Mouse (Mus musculus): ENCODE data around the gene Bbs9.

The Bbs9 gene

DNA sequence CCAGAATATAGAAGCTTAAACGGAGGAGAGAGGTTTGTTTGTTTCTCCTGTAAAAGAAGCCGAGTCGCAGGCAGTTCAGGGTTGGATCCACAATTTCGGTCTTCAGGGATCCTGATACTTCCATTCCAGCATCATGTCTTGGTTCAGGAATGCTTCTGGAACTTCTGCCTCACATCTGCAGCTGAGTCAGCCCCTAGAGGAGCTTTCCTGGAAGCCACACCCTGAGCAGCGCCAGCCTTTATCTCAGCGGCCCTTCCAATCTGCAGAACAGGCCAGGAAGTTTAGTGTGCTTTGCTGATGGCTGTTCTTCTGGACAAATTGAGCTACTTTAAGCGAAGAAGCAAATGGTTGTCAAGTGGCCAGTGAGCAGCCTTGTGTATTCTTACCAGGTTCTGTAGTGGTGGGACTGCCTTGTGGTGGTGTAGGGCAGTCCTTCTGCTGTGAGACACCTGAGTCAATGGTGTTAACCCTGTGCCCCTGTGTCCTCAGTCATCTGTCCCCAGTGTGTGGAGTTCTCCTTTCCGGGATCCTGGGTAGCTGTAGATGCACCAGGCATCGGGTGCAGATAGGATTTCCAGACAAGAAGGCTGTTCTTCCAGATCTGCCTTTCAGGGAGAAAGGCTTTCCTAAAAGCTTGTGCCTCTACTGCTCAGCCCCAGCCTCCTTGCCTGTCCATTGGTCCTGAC is 157.4 kb downstream of the Bbs9 start:
- no peak for DNase-seq (ENCODE audit: low spot score in 2 of 2)

DNA sequence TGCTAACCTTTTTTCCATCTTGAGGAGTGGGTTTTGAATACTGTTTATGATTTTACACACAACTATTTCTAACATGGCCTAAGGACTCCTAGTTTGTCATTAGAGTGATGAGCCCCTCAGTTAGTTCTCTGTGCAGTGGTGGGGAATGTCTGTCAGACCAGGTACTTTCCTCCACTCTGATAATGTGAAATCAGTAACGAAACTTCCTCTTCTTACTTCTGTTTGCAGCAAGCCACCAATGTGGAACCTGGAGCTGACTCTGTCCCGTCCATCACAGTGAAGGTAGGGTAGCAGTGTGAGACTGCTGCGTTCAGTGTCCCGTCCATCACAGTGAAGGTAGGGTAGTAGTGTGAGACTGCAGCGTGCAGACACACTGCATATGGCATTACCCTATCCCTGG is 163.0 kb downstream of the Bbs9 start:
- DNase-seq (ENCODE audit: low spot score in 2 of 2): peak in 1 of 2 experiments; percentile 12

DNA sequence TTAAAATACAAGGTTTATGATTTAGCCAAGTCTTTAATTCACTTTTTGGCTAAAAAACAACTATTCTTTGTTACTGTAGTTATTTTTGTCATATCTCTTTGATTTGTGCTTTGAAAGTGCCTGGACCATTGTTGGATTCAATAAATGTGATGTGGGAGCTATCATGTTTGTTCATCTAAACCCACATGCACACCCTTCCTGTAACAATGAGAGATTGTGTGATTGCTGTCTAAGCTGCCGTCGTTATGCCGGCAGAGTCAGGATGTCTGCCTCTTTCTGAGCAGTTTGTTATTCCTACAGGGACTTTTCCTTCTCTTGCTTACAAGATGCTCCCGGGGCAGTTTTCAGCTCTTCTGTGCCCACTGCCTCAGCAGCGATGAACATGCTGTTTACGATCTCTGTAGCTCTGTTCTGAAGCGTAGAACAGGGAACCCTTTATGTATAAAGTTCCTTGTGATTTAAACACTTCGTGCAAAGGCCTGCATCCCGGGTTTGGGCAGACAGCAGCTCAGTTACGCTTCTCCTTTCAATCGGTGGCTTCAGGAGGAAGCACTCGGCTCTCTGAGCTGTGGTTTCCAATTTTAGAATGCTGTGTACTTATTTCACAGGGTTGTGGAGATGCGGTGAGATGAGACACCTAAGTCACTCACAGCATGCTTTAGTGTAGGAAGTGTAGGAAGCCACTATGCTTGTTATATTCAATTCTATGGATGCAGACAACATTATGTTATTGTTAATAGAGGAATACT is 165.3 kb downstream of the Bbs9 start:
- peak; percentile 8 to 17 for DNase-seq (ENCODE audit: low spot score in 2 of 2)

GRCm38 (mm10) chr9:22645844-22646390 is 170.4 kb downstream of the Bbs9 start:
- DNase-seq (ENCODE audit: low spot score in 2 of 2): no peak

GRCm38 (mm10) chr9:22646461-22646860 is 170.9 kb downstream of the Bbs9 start:
- no peak for DNase-seq (ENCODE audit: low spot score in 2 of 2)

DNA sequence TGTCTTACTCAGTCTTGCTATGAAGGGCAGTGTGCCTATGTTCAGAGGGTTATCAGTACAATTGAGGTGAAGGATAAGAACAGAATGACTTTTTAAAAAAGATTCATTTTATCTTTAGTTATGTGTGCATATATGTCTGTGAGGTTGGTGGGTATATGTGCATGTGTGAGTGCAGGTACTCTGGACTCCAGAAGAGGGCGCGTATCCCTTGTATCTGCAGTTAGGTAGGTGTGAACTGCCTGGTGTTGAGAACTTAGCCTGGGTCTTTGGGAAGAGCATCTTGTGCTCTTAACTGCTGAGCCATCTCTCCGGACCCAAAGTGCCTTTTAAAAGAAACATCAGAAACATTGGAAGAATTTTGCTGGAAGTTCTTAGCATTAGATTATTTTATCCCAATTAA is 172.6 kb downstream of the Bbs9 start:
- no peak for DNase-seq (ENCODE audit: low spot score in 2 of 2)

DNA sequence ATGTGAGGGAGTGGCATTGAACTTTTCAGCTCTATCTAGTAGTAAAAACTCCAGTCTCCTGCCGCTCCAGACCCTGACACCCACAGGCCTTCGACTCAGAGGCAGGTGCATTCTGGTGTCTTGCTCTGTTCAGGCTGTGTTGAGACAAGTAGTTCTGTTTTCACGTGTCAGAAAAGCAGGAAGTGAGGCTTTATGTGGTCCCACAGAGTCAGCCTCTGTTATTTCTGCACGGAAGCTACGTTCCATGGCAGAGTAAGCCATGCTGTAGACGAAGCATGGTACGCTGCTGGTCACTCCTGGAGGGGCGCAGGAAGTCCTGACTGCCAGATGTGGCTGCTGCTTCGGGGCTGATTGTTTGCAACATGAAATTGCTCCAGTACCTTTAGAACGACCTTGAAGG is 174.1 kb downstream of the Bbs9 start:
- peak; percentile 47 to 64 for DNase-seq (ENCODE audit: low spot score in 2 of 2)

DNA sequence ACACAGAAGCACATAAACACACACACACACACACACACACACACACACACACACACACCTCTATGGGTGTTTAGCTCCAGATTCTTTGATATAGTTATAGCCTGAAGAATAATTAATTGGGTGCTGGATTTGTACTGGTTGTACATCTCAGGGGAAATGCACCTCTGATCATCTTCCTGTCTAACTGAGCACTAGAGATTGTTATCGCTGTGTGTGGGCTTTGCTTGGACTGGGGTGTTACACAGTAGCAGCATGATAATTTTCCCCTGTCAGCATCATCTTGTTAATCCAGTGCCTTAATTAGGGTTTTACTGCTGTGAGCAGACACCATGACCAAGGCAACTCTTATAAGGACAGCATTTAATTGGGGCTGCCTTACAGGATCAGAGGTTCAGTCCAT is 175.3 kb downstream of the Bbs9 start:
- peak; percentile 26 to 46 for DNase-seq (ENCODE audit: low spot score in 2 of 2)

GRCm38 (mm10) chr9:22651619-22652018 is 176.1 kb downstream of the Bbs9 start:
- no peak for DNase-seq (ENCODE audit: low spot score in 2 of 2)

GRCm38 (mm10) chr9:22654726-22655393 is 179.3 kb downstream of the Bbs9 start:
- peak in 1 of 2 experiments; percentile 24 for DNase-seq (ENCODE audit: low spot score in 2 of 2)

DNA sequence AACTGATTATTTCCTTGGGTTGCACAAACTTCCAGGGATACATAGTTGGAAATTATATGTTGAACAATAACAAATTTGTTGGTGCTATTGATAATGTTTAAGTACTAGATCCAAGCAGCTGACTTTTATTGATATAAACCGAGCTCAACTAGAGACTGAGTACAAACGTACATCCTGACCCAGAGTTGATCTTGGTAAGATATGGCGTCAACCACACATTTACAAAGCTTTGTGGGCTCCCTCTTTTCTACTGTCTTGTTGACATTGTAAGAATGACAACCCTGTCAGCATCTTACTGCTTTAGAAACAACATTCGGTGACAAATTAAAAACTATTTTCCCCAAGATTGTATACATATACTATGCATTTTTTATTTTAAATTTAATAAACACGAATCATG is 181.7 kb downstream of the Bbs9 start:
- DNase-seq (ENCODE audit: low spot score in 2 of 2): no peak

DNA sequence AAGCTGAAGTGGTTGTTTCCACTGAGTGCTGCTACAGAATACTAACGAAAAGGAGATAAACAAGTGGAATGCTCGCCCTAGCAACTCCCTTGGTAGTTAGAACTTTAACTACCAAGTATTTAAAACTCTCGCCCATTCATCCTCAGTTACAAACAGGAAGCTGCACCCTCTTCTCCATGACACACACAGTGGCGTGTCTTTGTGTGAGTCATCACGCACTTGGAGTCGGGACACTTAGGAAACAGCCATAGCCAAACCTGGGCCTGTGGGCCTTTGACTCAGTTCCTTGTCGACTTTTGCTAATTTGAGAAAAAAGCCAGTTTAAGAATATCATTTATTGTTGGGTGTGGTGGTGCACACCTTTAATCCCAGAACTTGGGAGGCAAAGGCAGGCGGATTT is 189.6 kb downstream of the Bbs9 start:
- no peak for DNase-seq (ENCODE audit: low spot score in 2 of 2)

DNA sequence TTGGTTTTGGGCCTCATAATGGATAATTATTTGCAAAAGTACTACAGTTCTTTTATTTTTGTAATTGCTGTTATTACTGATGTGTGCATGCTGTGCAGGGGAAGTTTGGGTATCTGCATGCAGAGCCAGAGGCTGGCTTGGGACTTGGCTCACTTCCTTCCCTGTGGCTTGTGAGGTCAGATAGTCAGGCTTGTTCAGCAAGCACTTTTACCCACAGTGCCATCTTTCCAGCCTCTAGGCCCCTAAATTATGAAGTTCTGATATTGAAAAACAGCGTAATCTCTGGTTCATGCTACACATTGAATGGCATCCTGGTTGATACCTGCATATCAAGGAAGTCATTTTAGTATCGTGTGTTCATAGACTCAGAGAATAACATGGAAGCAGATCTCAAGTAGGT is 197.4 kb downstream of the Bbs9 start:
- DNase-seq (ENCODE audit: low spot score in 2 of 2): no peak

DNA sequence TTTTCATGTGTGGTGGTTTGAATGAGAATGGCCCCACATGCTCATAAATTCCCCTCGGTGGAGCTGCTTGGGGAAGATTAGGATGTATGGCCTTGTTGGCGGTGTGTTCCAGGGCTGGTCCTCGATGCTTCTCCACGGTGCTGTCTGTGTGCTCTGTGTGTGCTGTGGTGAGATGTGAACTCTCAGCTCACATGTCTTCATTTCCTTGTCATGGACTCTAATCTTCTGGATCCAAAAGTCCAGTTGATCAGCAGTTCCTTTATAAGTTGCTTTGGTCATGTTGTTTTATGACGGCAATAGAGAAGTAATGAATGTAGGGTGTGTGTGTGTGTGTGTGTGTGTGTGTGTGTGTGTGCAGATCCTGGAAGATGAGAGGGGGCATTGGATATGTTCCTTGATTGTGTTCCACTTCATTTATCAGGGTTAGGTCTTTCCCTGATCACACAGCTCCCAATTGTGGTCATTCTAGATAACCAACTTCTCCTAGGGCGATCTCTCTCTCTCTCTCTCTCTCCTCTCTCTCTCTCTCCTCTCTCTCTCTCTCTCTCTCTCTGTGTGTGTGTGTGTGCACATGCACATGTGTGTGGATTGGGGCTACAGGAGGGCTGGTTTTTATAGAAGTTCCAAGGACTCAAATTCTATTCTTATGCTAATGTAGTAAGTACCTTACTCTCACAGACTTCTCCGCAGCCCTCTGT is 201.8 kb downstream of the Bbs9 start:
- DNase-seq (ENCODE audit: low spot score in 2 of 2): no peak

DNA sequence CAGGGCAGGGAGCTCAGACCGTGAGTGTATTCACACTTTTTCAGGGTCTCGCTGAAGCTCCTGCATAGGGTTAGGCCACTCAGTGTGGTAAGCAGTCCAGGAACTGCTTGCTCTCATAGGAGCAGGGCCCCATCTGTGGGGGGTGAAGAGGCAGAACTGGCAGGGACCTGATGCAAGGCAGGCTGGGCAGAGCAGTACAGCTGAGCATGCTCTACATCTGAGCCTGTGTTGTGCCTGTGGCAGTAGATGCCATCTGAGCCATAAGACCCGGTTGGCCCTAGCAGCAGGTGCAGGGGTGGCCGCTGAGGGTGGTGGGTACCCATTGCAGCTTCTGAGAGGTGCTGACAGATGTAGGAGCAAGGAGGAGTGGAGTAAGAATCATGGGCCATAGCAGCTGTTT is 202.5 kb downstream of the Bbs9 start:
- DNase-seq (ENCODE audit: low spot score in 2 of 2): no peak

GRCm38 (mm10) chr9:22678496-22678895 is 203.0 kb downstream of the Bbs9 start:
- DNase-seq (ENCODE audit: low spot score in 2 of 2): no peak

DNA sequence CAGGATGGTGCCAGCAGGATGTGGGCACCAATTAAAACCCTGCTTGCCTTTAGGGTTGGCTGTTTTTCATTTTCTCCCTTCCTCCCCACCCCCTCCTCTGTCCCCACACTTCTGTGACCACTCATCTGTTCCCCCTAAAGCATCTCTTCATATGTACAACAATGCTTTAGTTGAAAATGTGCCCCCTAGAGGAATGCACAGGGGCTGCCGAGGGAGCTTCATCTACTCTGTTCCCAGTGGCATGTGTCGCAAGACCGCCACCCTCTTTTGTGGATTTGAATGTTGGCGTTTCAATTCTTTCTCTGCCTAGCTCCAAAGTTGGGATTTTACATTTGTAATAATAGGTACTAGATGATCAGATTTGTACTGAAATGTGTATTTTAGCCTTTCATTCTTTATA is 204.0 kb downstream of the Bbs9 start:
- no peak for DNase-seq (ENCODE audit: low spot score in 2 of 2)

DNA sequence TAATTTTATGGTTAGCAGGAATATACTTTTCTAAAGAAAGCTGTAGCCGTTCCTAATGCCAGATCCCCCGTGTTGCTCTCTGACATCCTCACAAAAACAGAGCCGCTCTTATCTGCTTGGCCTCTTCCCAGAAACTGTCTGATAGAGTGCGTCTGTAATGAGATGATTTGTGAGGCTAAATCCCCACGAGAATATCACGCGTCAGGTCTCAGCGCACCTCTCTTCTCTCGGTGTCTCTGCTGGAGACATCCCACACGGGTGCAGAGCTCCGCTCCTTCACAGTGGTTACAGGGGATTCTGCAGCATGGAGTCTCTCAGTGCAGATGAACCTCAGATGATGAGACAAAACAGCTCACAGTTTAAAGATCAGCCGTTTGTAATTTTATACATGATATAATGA is 204.5 kb downstream of the Bbs9 start:
- DNase-seq (ENCODE audit: low spot score in 2 of 2): no peak

DNA sequence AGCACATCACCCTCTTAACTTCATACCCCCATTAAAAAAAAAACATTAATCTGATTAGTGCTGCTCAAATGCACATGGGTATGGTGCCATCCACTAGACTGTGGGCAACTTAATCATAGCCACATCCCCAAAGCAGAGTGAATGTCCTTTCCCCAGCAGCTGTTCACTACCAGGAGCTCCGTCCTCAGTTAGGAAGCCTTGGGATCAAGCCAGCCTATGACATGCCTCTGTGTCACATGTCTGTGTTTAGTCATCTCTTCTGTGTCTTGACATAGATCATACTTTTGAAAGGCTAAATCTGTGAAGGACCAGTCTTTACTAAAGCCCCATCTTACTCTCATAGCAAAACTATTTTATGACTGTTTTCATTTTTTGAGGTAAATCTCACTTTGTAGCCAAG is 205.0 kb downstream of the Bbs9 start:
- no peak for DNase-seq (ENCODE audit: low spot score in 2 of 2)

GRCm38 (mm10) chr9:22683786-22684185 is 208.3 kb downstream of the Bbs9 start:
- DNase-seq (ENCODE audit: low spot score in 2 of 2): no peak

- no peak for DNase-seq (ENCODE audit: low spot score in 2 of 2)
Observed at GRCm38 (mm10) chr9:22686765-22687472, 211.4 kb downstream of the Bbs9 start.
